Mouse (Mus musculus) gastrocnemius, adult 18-20 months (tissue): ENCODE measurements around the gene Pappa. TPM values are rescaled to one million over a fixed set of nuclear protein-coding genes. Genes with fewer than 3 reads are reported as not detected.

Source experiments
- DNase-seq: peaks from one replicate; pipeline ENCODE4 v3.0.0; 2021; ENCODE audit warnings: low spot score
- total RNA-seq, 2 experiments: library from RNA; stranded (reverse); gene quantifications; 2 replicates each; pipeline ENCODE4 v1.2.3; 2021

Pappa gene
- total RNA-seq, 2 experiments from 2014 or later, result 0.24 to 0.46 TPM

DNA sequence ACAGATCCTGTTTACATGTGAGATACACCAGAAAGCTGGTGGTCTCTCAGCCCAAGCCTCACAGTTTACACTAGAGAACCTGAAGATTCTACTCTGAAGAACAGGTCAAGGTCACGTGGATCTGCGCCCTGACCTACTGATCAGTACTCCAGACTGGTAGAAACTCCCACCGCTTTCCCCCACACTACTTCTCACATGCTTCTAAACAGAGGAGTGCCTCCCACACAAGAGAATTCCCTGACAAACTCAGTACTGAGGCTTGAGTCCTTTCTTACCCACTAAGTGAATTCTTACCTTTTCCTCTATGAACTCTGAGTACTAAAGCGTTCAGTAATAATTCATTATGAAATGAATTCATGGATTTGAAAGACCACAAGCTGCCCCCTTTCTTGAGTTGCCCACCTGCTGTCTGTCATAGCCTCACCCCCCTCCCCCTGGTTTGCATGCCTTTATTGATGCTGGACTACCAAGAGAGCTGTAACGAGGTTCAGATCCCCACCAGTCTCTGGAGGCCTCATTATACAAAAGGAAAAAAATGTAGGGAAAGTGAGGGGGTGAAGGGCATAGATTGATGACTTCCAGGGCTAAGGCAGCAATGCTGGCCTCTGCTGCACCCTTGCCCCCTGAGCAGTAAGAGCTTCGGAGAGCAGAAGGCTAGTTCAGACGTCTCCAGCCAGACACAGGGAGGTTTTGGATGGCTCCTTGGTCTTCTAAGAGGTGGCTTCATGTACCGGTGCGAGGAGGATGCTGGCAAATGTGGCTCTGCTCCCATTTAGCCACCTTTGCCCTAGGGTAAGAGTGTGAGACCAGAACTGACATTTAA lies 204.7 kb downstream of the Pappa start:
- DNase-seq, result no peak

GRCm38 (mm10) chr4:65333718-65334117 lies 209.7 kb downstream of the Pappa start:
- no peak for DNase-seq

GRCm38 (mm10) chr4:65341766-65342165 lies 217.8 kb downstream of the Pappa start:
- peak; percentile 14 for DNase-seq

DNA sequence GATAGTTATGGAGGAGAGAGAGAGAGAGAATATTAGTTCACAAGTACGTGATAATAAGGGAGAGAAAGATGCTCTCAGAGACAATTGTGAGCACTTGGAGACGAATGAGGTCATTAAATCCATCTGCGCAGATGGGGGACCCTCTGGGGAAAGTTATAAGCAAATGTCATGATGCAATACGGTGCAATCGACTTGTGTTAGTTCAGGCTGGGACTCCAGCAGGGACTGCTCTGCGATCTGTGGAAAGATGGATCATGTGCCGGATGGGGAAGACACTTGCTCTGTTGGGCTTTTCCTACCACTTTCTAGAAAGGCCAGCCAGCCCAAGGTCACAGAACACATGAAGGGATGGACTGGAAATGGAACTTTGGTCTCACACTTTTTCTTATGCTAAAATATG lies 226.5 kb downstream of the Pappa start:
- DNase-seq, result peak; percentile 19

GRCm38 (mm10) chr4:65354580-65354979 lies 230.6 kb downstream of the Pappa start:
- DNase-seq, result peak; percentile 7

- no peak for DNase-seq
Measured at GRCm38 (mm10) chr4:65367135-65367534, 243.2 kb downstream of the Pappa start.

DNA sequence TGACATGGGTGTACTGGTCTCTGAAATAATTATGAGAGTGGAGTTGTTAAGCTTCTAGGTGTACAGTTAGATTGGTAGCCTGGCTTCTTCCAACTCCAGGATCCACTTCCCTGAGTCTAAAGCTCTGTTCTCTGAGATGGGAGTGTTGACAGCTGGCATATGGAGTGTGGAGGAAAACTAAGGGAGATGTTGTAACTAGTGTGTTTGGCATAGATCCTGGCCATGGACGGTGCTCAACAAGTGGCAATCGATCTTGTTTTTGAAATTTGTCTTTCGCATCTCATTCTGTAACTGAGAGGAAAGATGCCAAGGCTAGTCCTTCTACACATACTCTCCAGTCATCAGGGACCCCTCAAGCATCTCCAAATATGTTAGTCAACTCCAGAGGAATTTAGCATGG lies 248.8 kb downstream of the Pappa start:
- peak; percentile 30 for DNase-seq

DNA sequence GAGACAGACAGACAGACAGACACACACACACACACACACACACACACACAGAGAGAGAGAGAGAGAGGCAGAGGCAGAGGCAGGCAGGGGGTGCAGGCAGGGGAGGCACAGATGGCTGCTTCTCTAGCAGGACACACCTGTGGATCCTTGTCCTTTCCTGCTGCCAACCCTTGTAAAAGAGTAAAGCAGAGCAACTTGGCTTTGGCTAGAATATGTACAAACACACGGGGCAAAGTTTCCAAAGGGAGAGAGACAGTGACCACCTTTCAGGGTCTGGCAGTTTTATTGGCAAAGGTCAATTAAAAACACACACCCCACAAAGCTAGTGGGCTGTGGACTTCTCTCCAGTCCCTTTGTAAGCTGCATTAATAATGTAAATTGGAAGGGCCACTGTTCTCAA lies 249.9 kb downstream of the Pappa start:
- no peak for DNase-seq

- no peak for DNase-seq
Measured at GRCm38 (mm10) chr4:65376571-65376970, 252.6 kb downstream of the Pappa start.

DNA sequence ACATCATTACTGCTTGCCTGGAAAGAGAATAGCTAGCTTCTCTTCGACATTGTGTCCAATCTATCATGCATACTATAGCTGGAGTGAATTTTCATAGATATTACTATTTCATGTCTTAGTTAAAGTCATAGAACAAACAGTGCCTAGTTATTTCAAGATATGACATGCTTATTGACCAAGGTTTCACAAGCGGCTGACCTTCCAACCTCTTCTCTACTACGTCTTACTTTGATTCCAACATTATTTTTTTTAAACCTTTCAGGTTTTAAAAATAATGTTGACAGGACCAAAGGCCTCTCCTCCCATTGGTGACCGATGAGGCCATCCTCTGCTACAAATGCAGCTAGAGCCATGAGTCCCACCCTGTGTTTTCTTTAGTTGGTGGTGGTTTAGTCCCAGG lies 255.5 kb downstream of the Pappa start:
- DNase-seq, result no peak

DNA sequence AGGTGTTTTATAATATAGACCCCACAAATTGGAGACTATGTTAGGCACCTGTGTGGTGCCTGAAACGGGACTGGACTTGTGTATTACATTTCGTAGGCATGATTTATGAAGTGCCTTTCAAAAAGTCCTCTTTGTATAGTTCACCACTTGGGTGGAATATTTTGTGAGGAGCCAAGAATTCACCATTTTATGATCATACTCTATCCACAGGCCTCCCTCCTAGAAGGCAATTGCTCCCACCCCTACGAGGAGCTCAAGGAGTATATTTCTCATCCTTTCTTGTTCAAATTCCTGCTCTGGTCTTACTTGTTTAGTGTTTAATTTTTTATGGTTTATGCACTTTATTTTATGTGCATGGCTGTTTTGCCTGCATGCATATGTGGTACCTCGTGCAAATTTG lies 259.1 kb downstream of the Pappa start:
- no peak for DNase-seq

DNA sequence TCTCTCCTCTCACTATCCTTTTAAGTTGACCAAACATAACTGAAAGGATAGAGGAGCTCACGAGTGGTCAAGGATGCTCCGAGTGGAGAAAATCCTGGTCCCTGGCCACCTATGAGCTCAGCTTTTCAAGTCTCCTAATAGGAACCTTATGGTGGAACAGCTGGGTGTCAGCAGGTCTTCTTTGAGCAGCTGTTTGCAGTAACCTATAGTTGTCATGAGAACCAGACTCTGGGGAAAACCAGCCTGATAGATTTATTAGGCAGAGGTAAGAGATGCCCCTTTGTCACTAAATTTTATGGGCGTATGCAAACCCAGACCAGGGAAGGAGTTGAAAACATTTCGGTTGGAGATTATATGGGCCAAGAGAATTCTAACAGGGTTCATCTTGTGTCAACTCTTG lies 267.0 kb downstream of the Pappa start:
- peak; percentile 6 for DNase-seq

GRCm38 (mm10) chr4:65396806-65397205 lies 272.8 kb downstream of the Pappa start:
- no peak for DNase-seq

DNA sequence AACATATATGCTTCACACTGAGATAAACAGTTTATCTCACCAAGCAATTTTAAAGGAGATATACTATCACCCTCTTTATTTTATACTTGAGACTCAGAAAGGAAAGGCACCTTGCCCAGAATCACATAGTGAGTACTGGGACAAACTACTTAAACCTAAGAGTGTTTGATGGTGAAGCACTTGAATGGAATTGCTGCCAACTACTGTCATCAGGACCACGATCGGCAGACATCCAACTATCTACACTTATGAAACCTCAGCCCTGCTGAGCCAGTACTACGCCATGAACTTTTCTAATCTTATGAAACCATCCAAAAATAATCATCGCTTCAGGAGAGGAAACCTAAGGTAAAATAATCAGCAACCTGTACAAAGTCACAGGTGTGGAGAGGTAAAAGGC lies 275.5 kb downstream of the Pappa start:
- no peak for DNase-seq

- DNase-seq, result no peak
Measured at GRCm38 (mm10) chr4:65402286-65402685, 278.3 kb downstream of the Pappa start.

DNA sequence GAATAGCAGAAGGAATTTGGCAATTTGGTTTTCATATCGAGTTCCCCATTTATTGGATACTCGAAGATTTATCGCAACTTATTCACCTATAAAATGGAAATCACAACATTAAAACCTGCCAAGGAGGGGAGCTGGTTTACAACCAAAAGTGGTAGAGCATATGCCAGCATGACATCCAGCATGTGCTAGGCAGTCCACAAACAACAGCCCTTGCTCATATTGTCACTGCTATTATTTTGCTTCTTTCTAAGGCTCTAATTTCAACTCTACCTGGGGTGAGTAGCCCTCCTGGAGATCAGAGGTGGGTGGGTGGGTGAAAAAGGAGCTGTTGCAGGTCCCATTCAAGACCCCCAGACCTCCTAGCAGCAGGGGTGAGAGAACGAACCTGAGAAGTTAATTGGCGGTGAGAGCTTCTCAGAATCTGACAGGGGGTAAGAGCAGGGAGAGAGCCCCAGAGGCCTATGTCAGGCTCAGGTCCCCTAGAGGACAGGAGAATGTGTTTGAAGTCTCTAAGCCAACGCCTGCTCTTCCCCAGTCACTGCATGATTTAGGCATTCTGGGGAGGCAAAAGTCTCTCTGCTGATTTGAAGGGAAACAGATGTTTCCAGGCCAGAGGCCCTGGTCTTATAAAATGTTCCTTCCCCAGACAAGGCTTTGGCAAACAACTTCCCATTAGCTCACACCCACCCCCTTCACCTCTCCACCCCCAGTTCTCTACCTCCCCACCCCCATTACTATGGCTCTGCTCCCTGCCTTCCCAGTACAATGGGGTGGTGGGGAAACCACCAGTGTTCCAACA lies 279.1 kb downstream of the Pappa start:
- peak; percentile 2 for DNase-seq
